Mouse (Mus musculus) cerebellum, adult 11 months (tissue): ENCODE data around the gene Gal3st1.
A peak's percentile ranks its signal among the peaks of the same experiment; 100 is the strongest.
"Not testable (repeated sequence)": the region's sequence is repeated elsewhere in the genome, so short reads cannot be mapped to it uniquely, and the experiment has no call there.

Experiments used
- DNase-seq: peaks from one replicate; pipeline ENCODE4 v3.0.0; 2022

Gal3st1 gene

GRCm38 (mm10) chr11:3983863-3984745, 668 bp downstream of the Gal3st1 start:
- no peak for DNase-seq

- DNase-seq = no peak
Measured at GRCm38 (mm10) chr11:3989748-3990147, 6.3 kb downstream of the Gal3st1 start.

- no peak for DNase-seq
Measured at GRCm38 (mm10) chr11:3993132-3993531, 9.7 kb downstream of the Gal3st1 start.

GRCm38 (mm10) chr11:3993914-3994313, 10.5 kb downstream of the Gal3st1 start:
- no peak for DNase-seq

GRCm38 (mm10) chr11:3995511-3995910, 12.1 kb downstream of the Gal3st1 start:
- DNase-seq = no peak

- no peak for DNase-seq
Measured at GRCm38 (mm10) chr11:3996840-3997239, 13.4 kb downstream of the Gal3st1 start.

GRCm38 (mm10) chr11:3997978-3998720, 14.7 kb downstream of the Gal3st1 start:
- no peak for DNase-seq

GRCm38 (mm10) chr11:3999547-3999946, 16.1 kb downstream of the Gal3st1 start:
- no peak for DNase-seq

GRCm38 (mm10) chr11:4001603-4002002, 18.2 kb downstream of the Gal3st1 start:
- peak; percentile 20 for DNase-seq

- no peak for DNase-seq
Measured at GRCm38 (mm10) chr11:4005220-4005805, 21.9 kb downstream of the Gal3st1 start.

GRCm38 (mm10) chr11:4006462-4006861, 23.0 kb downstream of the Gal3st1 start:
- DNase-seq = no peak

GRCm38 (mm10) chr11:4012616-4013015, 29.2 kb downstream of the Gal3st1 start:
- DNase-seq = no peak

- DNase-seq = not testable (repeated sequence)
Measured at GRCm38 (mm10) chr11:4015796-4016195, 32.4 kb downstream of the Gal3st1 start.

GRCm38 (mm10) chr11:4022111-4022510, 38.7 kb downstream of the Gal3st1 start:
- not testable (repeated sequence) for DNase-seq

- DNase-seq = no peak
Measured at GRCm38 (mm10) chr11:4023321-4023720, 39.9 kb downstream of the Gal3st1 start.

GRCm38 (mm10) chr11:4027066-4027465, 43.6 kb downstream of the Gal3st1 start:
- no peak for DNase-seq

GRCm38 (mm10) chr11:4027561-4028334, 44.3 kb downstream of the Gal3st1 start:
- no peak for DNase-seq

GRCm38 (mm10) chr11:4029343-4029742, 45.9 kb downstream of the Gal3st1 start:
- no peak for DNase-seq

GRCm38 (mm10) chr11:4031126-4031941, 47.9 kb downstream of the Gal3st1 start, which contains the start of gene Sec14l4:
Gene Sec14l4, plus strand, starts transcription at chr11:4031462.
- no peak for DNase-seq

GRCm38 (mm10) chr11:4031961-4032360, 48.5 kb downstream of the Gal3st1 start:
- no peak for DNase-seq

- no peak for DNase-seq
Measured at GRCm38 (mm10) chr11:4033471-4033870, 50.0 kb downstream of the Gal3st1 start.

- no peak for DNase-seq
Measured at GRCm38 (mm10) chr11:4034169-4034568, 50.7 kb downstream of the Gal3st1 start.
